Mouse (Mus musculus): ENCODE measurements at regions not wholly inside any gene's neighbourhood (a gene's known extent, or its start where the extent isn't known, plus 50 kb on each side); places are given as distances from the start of the nearest gene placed in this dataset.

GRCm38 (mm10) chr11:65461044-65461443, 191.3 kb upstream of the Myocd start:
- no peak for TF ChIP-seq CTCF (IDR thresholded peaks at IDR 0.05; ENCODE audit: borderline replicate concordance, insufficient read depth, low read depth, low read length)
- TF ChIP-seq POLR2A (IDR thresholded peaks at IDR 0.05; ENCODE audit: borderline replicate concordance, insufficient read depth, low read length): no peak
